Mouse (Mus musculus): ENCODE data around the gene Oprm1.

- TF ChIP-seq CTCF (IDR thresholded peaks at IDR 0.05; ENCODE audit: low read depth, low read length) (no peak), GATA1 (IDR thresholded peaks at IDR 0.05; ENCODE audit: borderline replicate concordance, low read length) (no peak), POLR2AphosphoS5 (IDR thresholded peaks at IDR 0.05; ENCODE audit: insufficient replicate concordance, low read depth, low read length) (no peak)
These were observed 317.9 kb downstream of the Oprm1 start for GRCm38 (mm10) chr10:7076201-7076600.

Data from G1E (cell line).